Mouse (Mus musculus): ENCODE measurements around the gene Akap6. TPM values are rescaled to one million over a fixed set of nuclear protein-coding genes. Genes with fewer than 3 reads are reported as not detected.

Gene Akap6
- total RNA-seq, 2 experiments from 2014 or later, result 25.8 to 26.1 TPM

DNA sequence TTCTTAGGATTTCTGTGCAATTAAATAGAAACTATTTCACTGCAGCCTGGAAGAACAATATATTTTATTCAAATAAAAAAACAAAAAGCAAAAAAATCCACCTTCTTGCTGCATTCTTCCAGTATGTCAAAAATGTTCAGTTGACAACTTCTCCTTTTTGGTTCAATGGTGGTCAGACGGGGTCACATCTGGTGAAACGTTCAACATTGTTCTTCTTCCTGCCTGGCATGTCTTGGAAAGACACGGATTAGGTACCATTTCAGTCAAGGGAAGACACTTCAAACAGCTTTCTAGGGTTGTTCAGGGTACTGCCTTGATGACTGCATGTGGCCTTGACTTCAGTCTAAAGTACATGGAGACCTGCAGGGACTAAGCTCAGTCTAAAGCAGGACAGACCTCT, 258.8 kb downstream of the Akap6 start:
- no peak for DNase-seq
- intact Hi-C loops (cut with DNase I), result no loop called here

- no peak for DNase-seq
- intact Hi-C loops (cut with DNase I), result no loop called here
Measured at GRCm38 (mm10) chr12:52991745-52992144, 292.6 kb downstream of the Akap6 start.

GRCm38 (mm10) chr12:53012336-53012735, 313.2 kb downstream of the Akap6 start:
- DNase-seq, result no peak
- intact Hi-C loops (cut with DNase I), result no loop called here

DNA sequence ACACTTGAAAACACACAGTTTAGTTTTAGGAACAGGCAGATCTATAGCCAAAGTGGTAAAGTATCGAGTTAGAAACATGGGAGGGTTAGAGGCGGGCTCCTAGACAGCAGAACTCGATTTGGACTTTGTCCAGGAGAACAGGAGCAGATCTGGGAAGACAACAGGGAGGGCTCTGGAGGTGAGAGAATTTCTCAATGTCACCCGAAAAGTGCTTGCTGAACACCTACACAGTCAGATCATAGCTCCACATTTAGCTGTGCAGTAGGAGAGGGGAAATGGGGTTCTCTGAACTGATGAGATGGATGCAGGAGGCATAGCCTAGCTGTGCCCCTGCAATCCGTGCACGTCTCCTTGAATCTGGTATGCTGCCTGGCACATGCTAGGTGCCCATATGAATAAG, 315.4 kb downstream of the Akap6 start:
- intact Hi-C loops (cut with DNase I), result no loop called here
- DNase-seq, result no peak

DNA sequence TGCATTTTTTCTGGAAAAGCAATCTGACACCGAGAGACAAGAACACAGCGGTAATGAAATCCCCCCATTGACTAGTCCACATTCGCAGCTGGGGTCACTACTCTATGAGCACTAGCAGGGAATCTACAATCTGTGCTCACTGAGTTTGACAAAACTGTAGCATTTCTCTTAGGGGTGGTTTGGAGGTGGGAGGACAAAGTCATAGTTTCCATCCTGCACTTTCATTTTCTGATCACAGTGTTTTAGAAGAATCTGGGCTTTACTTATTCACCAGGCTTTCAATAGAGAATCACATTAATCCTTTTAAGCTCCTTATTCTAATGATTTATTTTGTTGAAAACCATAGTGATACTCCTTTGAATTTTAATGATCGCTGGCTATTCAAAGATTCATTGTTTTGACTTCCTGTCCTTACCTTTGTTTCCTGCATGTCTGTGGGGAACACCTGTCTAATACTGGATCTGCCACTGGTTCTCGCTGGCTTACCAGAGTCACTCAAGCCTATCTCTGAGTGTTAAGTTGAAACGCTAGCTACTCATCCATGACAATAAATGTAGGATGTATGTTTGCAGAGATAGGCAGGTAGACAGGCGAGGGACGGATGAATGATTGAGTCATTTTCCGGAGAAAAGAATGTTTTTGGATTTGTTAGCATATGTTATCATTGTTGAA, 325.5 kb downstream of the Akap6 start:
- no peak for DNase-seq
- intact Hi-C loops (cut with DNase I), result no loop called here

DNA sequence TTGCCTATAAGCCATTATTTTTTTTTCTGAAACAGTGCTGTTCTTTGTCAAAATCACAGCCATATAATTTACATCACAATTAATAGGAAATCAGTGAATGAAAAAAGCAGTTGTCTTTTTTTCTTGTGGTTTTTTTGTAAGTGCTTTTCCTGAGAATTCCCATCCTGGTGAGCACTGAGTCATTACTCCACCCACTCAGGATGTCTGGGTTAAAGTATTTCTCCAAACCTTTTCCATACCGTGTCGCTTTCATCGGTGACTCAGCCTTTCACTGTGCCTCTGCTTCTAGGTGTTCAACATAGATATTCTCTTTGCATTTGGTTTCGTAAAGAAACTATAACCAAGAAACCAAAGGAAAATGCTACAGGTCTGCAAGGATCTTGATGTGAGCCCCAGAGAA, 328.1 kb downstream of the Akap6 start:
- DNase-seq, result no peak
- intact Hi-C loops (cut with DNase I), result no loop called here

DNA sequence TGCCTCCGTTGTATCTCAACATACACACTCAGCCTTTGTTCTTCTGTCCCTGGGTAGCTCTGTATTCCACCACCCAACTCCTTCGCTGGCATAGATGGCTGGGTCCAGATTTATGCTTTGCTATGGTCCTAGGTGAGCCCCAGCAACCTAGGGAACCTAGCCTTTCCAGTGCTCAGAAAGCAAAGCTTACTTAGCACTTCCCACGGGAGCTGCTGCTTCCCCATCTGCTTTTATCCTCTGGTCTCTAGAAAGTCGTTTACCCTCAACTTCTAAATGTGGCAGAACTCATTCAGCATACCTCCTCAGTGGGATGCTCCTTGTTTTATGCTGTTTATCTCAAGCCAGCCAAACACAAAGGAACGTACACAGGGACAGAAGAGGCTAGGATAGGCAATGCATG, 329.7 kb downstream of the Akap6 start:
- intact Hi-C loops (cut with DNase I), result no loop called here
- DNase-seq, result no peak

DNA sequence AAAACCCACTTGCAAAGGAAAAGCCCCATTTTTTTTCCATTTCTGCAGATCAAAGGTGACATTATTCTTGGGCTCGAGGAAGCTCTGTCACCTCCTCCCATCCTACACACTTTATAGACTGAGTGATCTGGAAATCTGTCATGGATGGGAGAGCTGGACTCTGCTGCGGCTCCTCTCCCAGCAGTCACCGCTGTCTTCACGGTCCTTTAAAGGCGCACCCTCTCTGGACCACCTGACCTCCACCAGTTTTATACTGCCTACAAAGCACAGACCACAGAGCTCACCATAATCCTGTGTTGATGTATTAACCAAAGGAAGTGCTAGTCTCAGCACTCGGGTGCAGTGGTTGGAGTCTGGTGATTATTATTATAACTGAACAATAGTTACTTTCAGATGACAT, 330.7 kb downstream of the Akap6 start:
- intact Hi-C loops (cut with DNase I), result loop anchor here (5.0 kb wide), 1 partner anchor 1627 kb away; the partner anchor contains the start of gene Sptssa
- no peak for DNase-seq

- no peak for DNase-seq
- intact Hi-C loops (cut with DNase I), result loop anchor here (5.0 kb wide), 1 partner anchor 1625 kb away; the partner anchor contains the start of gene Sptssa
Measured at GRCm38 (mm10) chr12:53032762-53033161, 333.6 kb downstream of the Akap6 start.

- intact Hi-C loops (cut with DNase I), result loop anchor here (5.0 kb wide), 1 partner anchor 1624 kb away; the partner anchor contains the start of gene Sptssa
Measured at GRCm38 (mm10) chr12:53033404-53033913, 334.3 kb downstream of the Akap6 start.

DNA sequence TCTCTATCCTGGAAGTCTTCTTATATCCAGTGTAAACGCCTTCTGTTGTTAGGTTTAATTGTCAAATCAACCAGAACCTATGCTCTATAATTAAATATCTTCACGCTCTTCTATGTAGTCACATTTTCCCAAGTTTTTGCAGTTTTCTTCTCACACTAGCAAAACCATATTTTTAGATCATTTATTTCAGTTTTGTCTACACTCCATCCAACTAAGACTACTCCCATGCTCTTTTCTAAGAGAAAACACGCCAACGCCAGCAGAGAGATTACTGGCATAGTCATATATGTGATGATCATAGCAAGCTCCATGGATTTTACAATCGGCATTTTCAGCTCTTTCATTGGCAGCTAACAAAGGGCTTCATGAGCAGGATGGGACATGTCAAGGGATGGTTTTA, 341.5 kb downstream of the Akap6 start:
- intact Hi-C loops (cut with DNase I), result no loop called here
- DNase-seq, result no peak

More at GRCm38 (mm10) chr12:53033404-53033913, 334.3 kb downstream of the Akap6 start:
- DNase-seq, result no peak

- intact Hi-C loops (cut with DNase I), result no loop called here
- DNase-seq, result peak in 1 of 2 experiments; percentile 8
Measured at GRCm38 (mm10) chr12:53042739-53043138, 343.6 kb downstream of the Akap6 start.

- no peak for DNase-seq
- intact Hi-C loops (cut with DNase I), result no loop called here
Measured at GRCm38 (mm10) chr12:53057606-53058005, 358.4 kb downstream of the Akap6 start.

DNA sequence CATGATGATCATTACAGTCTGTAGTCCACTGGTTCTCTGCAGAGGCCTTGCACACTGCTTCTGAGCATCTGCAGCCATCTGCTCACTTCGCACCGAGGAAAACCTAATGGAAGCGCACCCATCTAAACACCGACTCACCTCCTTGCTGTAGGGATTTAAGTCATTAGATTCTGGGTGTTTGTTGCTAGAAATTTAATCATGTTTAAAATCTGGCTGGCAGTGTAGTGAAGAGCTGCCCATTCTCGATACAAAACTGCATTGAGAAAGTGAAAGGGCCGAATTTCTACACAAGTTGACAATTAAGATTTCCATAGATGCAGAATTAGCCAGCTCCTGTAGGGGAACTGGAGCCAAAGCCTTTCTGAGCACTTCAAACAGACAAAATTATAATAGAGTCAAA, 361.7 kb downstream of the Akap6 start:
- no peak for DNase-seq
- intact Hi-C loops (cut with DNase I), result no loop called here

DNA sequence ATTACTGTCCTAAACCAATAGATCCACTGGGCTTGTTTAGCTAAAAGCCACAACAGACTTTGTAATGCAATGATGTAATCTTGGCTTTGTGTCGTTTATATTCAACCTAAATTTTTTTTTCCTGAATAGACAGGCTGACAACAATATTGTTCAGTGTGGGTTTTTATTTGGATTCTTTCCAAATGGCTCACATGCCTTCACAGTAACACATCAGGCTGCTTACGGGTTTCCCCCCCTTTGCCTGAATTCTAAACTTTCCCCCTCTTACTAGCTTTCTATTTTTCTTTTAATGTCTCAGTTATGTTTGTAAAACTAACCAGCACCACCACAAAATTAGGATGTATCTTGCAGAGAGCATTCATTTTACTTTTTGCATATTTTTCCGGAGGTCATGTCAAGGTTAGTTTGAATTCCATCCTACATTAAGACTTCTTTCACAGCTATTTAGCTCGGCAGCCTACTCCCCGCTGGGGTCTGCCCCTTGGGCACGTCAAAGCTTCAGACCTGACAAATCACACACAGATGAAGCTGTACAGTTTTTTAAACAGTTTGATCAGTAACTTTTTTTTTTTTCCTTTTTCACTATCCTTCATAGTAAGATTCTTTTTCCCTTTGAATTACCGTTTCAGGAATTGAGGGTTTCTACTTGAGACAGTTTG, 362.4 kb downstream of the Akap6 start:
- intact Hi-C loops (cut with DNase I), result no loop called here
- DNase-seq, result no peak

GRCm38 (mm10) chr12:53063003-53063402, 363.8 kb downstream of the Akap6 start:
- no peak for DNase-seq
- intact Hi-C loops (cut with DNase I), result no loop called here

GRCm38 (mm10) chr12:53064241-53064760, 365.1 kb downstream of the Akap6 start:
- no peak for DNase-seq
- intact Hi-C loops (cut with DNase I), result no loop called here

DNA sequence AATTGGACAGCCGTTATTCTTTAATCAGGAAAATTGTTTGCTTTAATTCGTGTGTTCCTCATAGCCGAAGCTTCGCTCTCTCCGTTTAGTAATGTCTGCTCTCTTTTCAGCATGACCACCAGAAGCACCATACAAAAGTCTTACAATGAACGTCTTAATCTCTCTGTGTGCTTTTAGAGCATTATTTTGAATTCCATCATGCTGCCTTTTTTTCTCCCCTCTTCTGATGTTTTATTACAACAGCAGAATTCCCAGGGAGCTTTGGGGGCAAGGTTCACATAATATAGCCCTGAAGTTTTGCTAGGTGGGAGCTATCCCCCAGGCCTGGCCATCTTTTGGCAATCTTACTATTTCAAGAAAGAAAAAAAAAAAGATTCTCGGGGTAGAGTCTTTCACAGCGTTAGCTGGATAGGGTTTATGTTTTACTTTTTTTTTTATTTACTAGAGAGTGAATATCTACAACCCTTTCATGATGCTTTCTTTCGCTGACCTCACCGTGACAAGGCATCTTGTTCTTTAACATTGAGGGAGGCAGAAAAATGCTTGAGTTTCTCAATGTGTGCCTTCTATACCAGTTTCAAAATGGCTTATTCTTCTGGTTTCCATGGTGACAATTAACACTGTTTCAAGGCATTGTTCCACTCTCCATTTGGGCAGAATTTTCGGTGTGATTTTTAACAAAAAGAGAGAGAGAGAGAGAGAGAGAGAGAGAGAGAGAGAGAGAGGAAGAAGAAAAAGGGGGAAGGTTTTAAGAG, 366.0 kb downstream of the Akap6 start:
- intact Hi-C loops (cut with DNase I), result no loop called here
- no peak for DNase-seq

DNA sequence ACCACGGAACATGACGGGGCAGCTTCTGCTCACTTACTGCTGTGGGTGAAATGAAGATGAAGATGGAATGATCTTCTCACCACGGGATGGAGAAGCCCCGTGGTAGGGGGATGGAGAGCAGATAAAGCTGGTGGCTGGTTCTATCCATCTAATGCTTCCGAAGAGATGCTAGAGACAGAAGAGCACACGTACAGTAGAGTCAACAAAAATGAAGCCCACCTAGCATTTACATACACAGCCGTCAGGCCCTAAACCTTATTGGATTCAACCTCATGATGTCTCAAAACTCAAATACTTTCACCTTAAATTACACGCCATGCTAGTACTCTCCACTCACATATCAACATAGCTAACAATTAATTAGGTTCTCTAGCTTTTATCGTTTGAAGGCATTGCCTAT, 367.1 kb downstream of the Akap6 start:
- DNase-seq, result no peak
- intact Hi-C loops (cut with DNase I), result no loop called here

- no peak for DNase-seq
- intact Hi-C loops (cut with DNase I), result no loop called here
Measured at GRCm38 (mm10) chr12:53070907-53071306, 371.7 kb downstream of the Akap6 start.
